Mouse (Mus musculus) Patski (cell line): ENCODE data around the gene Zbtb20. TPM values are rescaled to one million over a fixed set of nuclear protein-coding genes. Genes with fewer than 3 reads are reported as not detected.

ENCODE experiments used
- ATAC-seq: fragments of 100-300 bp; one replicate; pipeline ENCODE4 v1.8.0; 2021
- CTCF ChIA-PET: fragments of 350-600 bp; sonication (Branson Sonifier 250); formaldehyde crosslinking; loops from one replicate; lab custom pipeline; 2022; ENCODE audit warnings: inconsistent platforms; lab: Charles Lee
- POLR2A ChIA-PET: fragments of 350-600 bp; sonication (Branson Sonifier 250); formaldehyde crosslinking; loops from one replicate; lab custom pipeline; 2022; ENCODE audit warnings: antibody characterized with exemption, inconsistent platforms; lab: Charles Lee
- DNase-seq: peaks from one replicate; pipeline ENCODE4 v3.0.0-alpha.2; 2011; ENCODE audit warnings: low read depth, low spot score
- H3K27me3 ChIP-seq: fragments of 371-371 bp; one replicate; pipeline ENCODE4 v1.5.1; 2021
- CTCF ChIP-seq: fragments of 100-300 bp; IDR thresholded peaks from one replicate; pipeline ENCODE4 v1.5.1; 2021
- in situ Hi-C: fragments of 300-500 bp; cut with MboI; formaldehyde crosslinking; loops from 3 replicates; pipeline ENCODE4 v1.11.1; 2018; ENCODE audit warnings: low pct_unique_long_range_greater_than_20kb, mixed read lengths
- polyA plus RNA-seq: library from polyadenylated mRNA; unstranded; gene quantifications from one replicate; pipeline ENCODE4 v1.2.3, GENCODE M21; 2021

Zbtb20 gene
- polyA plus RNA-seq, 1 experiment from 2014 or later, result 12.2 TPM

DNA sequence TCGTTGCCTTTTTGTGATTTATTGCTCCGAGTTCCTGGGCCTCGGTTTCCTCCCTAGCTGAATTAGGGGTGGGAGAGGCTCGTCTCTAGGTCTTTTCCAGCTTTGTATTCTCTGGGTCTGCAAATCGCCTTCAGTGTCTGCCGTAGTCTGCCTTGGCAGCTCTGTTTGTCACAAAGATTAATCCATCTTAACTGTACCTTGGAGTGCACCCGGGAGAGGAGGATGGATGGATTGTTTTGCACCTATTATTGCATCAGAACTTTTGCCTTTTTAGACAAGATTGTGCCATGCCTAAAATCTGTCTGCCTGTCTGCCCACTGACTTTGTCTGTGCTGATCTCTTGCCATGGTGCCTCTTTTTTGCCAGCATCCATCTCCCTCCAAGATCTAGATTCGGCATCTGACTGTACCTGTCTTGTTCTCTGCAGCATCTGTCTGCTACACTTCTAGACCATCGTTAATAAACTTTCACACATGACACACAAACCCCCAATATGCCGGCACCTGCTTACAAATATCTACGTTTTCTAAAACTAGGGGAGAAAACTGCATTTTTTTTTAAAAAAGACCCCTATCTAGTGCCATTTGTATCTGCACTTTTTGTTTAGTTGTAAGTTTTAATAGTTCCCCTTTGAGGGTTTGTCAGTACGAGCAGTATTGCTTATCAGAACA, 626.8 kb downstream of the Zbtb20 start:
- TF ChIP-seq CTCF, result no peak
- no peaks in the 10 kb centered on the region for H3K27me3 ChIP-seq
- ATAC-seq (no peak), DNase-seq (no peak)
- in situ Hi-C loops, result no loop called here
- ChIA-PET CTCF (interaction anchor here (1.3 to 1.4 kb wide), 2 partner anchors 11 to 23 kb away, joined by 3 read pairs; no protein-coding TSS in a partner anchor), POLR2A (interaction anchor here (0.8 kb wide), 1 partner anchor 12 kb away, joined by 3 read pairs; no protein-coding TSS in a partner anchor)

DNA sequence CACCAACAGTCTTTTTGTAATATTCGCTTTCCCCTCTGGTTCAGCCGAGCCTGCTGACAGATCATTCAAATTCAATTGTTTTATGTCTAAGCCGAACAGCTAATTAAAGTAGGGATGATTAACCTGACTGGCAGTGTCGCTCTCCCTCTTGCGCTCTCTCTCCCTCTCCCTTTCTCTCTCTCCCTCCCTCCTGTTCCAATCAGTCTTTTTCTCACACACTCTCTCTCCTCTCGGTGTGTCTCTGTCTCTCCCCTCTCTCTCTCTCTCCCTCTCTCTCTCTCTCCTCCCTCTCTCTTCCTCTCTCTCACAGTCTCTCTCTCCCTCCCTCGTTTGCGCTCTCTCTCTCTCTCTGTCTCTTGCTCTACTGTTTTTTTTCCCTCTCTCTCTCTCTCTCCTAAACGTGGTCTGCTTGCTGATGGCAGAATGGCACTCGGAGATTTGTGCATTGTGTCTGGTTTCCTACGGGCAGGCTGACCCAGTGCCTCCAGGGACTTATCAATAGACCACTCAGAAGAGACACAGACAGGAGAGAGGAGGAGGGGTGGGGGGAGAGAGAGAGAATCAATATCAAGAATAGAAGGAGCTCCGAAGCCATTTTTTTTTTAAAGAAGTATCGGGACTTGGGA, 627.4 kb downstream of the Zbtb20 start:
- CTCF ChIA-PET, result interaction anchor here (1.8 kb wide), 1 partner anchor 10 kb away, joined by 4 read pairs; no protein-coding TSS in a partner anchor
- no peak for TF ChIP-seq CTCF
- in situ Hi-C loops, result no loop called here
- ATAC-seq (no peak), DNase-seq (no peak)
- no peaks in the 10 kb centered on the region for H3K27me3 ChIP-seq
- POLR2A ChIA-PET, result interaction anchor here (0.5 kb wide), 1 partner anchor 130 kb away, joined by 3 read pairs; no protein-coding TSS in a partner anchor

GRCm38 (mm10) chr16:43503636-43504010, 627.9 kb downstream of the Zbtb20 start:
- in situ Hi-C loops, result no loop called here
- ChIA-PET POLR2A (interaction anchor here (0.5 to 0.6 kb wide), 3 partner anchors 129 to 714 kb away, joined by 3 to 6 read pairs (median 4); no protein-coding TSS in a partner anchor), CTCF (interaction anchor here (1.2 to 1.8 kb wide), 2 partner anchors 10 to 243 kb away, joined by 3 to 4 read pairs; no protein-coding TSS in a partner anchor)
- ATAC-seq (no peak), DNase-seq (no peak)
- TF ChIP-seq CTCF, result no peak
- no peaks in the 10 kb centered on the region for H3K27me3 ChIP-seq

GRCm38 (mm10) chr16:43504151-43504550, 628.5 kb downstream of the Zbtb20 start:
- ChIA-PET POLR2A (interaction anchor here (0.6 kb wide), 2 partner anchors 513 to 715 kb away, joined by 4 to 6 read pairs; no protein-coding TSS in a partner anchor), CTCF (interaction anchor here (1.2 to 1.8 kb wide), 2 partner anchors 11 to 243 kb away, joined by 3 to 4 read pairs; no protein-coding TSS in a partner anchor)
- H3K27me3 ChIP-seq, result no peaks in the 10 kb centered on the region
- ATAC-seq, result no peak
- TF ChIP-seq CTCF, result no peak
- in situ Hi-C loops, result no loop called here
- no peak for DNase-seq

- in situ Hi-C loops, result no loop called here
- POLR2A ChIA-PET, result interaction anchor here (0.6 kb wide), 2 partner anchors 513 to 715 kb away, joined by 4 to 6 read pairs; no protein-coding TSS in a partner anchor
- CTCF ChIA-PET, result interaction anchor here (1.2 to 1.8 kb wide), 2 partner anchors 11 to 244 kb away, joined by 3 to 4 read pairs; no protein-coding TSS in a partner anchor
- no peaks in the 10 kb centered on the region for H3K27me3 ChIP-seq
- TF ChIP-seq CTCF, result no peak
- ATAC-seq (no peak), DNase-seq (no peak)
Measured at GRCm38 (mm10) chr16:43504556-43504955, 628.9 kb downstream of the Zbtb20 start.

- DNase-seq (no peak), ATAC-seq (no peak)
- in situ Hi-C loops, result no loop called here
- CTCF ChIA-PET, result interaction anchor here (1.5 kb wide), 1 partner anchor 15 kb away, joined by 3 read pairs; no protein-coding TSS in a partner anchor
- no peaks in the 10 kb centered on the region for H3K27me3 ChIP-seq
- no peak for TF ChIP-seq CTCF
- POLR2A ChIA-PET, result no interaction called here
Measured at GRCm38 (mm10) chr16:43505314-43505950, 629.8 kb downstream of the Zbtb20 start.

DNA sequence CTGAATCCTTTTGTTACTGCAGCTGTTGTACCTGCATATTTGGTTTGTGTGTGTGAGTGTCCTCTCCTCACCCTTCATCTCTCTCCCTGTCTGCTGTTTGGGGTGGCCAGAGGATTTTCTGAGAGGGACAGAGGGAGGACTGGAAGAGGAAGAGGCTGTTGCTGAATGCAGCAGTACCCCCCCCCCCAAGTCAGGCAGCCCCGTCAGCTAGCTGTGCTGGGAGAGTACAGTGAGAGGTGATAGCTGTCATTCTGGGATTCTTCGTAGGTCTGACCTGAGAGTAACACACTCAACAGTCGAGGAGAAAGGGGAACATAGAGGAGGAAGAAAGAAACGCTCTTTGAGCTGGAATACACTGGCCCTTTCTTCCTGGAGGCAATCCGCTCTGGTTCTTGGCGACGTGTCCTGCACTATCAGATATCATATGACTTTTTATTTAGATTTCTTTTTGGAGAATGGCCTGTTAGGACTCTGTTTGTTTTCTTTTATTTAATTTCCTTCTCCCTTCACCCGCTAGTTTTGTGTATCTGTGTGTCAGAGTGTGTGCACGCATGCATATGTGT, 630.6 kb downstream of the Zbtb20 start:
- POLR2A ChIA-PET, result no interaction called here
- no peaks in the 10 kb centered on the region for H3K27me3 ChIP-seq
- DNase-seq, result no peak
- CTCF ChIA-PET, result interaction anchor here (1.5 kb wide), 1 partner anchor 14 kb away, joined by 3 read pairs; no protein-coding TSS in a partner anchor
- in situ Hi-C loops, result no loop called here
- no peak for ATAC-seq
- TF ChIP-seq CTCF, result no peak

DNA sequence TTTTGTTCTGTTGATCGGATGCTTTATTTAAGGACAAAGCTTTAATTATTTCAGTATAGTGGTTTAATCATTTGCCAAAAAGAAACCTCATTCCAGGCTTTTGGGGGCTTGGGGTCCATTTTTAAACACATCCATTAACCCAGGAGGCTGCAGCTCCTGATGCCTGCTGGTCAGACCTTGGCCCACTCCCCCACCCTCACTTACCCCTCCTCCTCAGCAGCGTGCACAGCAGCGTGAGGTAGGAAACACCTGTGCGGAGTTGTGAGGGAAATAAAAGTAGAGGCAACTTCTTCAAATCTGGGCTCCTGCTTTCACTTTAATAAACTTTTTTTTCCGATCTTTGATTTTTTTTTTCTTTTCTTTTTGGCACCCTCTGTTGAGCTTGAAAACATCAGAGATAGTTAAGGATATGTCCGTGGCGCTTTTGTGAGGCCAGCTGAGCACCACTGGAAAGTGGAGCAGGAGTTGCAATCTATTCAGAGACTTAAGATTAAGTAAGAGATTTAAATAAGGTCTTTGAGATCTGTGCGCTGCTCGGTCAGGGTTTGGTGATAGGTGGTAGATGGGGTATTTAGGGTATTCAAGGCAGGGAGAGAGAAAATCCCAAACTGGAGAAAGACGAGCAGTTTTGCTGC, 631.2 kb downstream of the Zbtb20 start:
- ATAC-seq (no peak), DNase-seq (no peak)
- ChIA-PET CTCF (interaction anchor here (1.0 to 1.2 kb wide), 2 partner anchors 18 to 85 kb away, joined by 3 to 5 read pairs; no protein-coding TSS in a partner anchor), POLR2A (interaction anchor here (0.7 to 1.2 kb wide), 2 partner anchors 9 to 14 kb away, joined by 3 read pairs; no protein-coding TSS in a partner anchor)
- no peaks in the 10 kb centered on the region for H3K27me3 ChIP-seq
- TF ChIP-seq CTCF, result no peak
- in situ Hi-C loops, result no loop called here

DNA sequence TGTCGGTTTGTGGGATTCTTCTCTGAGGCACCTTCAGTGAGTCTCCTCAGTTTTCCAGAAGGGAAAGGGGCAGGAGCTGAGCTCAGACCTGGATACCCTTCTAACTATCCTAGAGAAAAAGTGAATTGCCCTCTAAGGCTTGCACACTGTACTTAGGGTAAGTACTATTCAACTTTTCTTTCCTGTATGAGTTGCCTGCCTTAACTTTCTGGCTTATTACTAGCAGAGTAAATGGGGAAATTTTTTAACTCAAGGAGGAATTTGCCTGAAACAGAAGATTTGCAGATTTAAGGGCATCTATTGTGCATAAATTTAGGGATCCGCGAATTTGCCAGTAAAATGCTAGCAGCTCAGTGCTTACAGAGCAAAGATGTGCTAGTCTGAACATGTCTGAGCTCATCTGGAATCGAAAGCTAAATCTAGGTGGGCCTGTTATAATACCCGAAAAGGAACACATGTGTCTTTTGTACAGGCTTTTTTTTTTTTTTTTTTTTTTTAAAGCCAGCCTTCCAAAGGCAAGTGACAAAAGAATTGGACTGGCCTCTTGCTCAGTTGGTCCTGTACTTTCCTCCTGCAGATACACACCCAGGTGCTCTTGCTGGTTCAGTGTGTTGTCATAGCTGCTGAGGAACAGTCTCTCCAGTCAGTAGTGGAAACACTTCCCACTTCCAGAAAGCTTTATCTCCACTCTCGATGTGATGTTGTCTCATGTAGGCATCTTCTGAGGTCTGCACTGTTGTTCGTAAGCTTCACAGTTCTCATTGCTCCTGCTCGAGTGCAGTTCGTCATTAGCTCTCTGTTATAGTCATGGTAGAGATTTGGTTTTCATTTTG, 632.7 kb downstream of the Zbtb20 start:
- ATAC-seq, result no peak
- CTCF ChIA-PET, result interaction anchor here (1.2 kb wide), 1 partner anchor 17 kb away, joined by 5 read pairs; no protein-coding TSS in a partner anchor
- POLR2A ChIA-PET, result no interaction called here
- in situ Hi-C loops, result no loop called here
- H3K27me3 ChIP-seq, result no peaks in the 10 kb centered on the region
- TF ChIP-seq CTCF, result no peak
- no peak for DNase-seq
